Mouse (Mus musculus) forebrain, embryonic 13.5 days (tissue): ENCODE measurements around the gene Mcm3. TPM values are rescaled to one million over a fixed set of nuclear protein-coding genes. Genes with fewer than 3 reads are reported as not detected.
"Not testable (repeated sequence)": the region's sequence is repeated elsewhere in the genome, so short reads cannot be mapped to it uniquely, and the experiment has no call there.

Experiments
- ATAC-seq: fragments of 200-750 bp; cut with Nextera tagmentation; 2 replicates; pipeline ENCODE4 v1.8.0; 2017
- H3K27ac ChIP-seq: fragments of 300-500 bp; sonication (generic); 2 replicates; pipeline ENCODE4 v1.5.1; 2015; ENCODE audit warnings: inconsistent platforms, mild to moderate bottlenecking, moderate library complexity
- H3K27me3 ChIP-seq: fragments of 300-500 bp; sonication (generic); 2 replicates; pipeline ENCODE4 v1.6.1; 2015; ENCODE audit warnings: mild to moderate bottlenecking, inconsistent platforms
- H3K36me3 ChIP-seq: fragments of 300-500 bp; sonication (generic); 2 replicates; pipeline ENCODE4 v1.6.1; 2015; ENCODE audit warnings: mild to moderate bottlenecking, inconsistent platforms; ENCODE audit not compliant: poor library complexity, severe bottlenecking
- H3K4me1 ChIP-seq: fragments of 300-500 bp; sonication (generic); 2 replicates; pipeline ENCODE4 v1.6.1; 2015; ENCODE audit warnings: inconsistent platforms
- H3K4me2 ChIP-seq: fragments of 300-500 bp; sonication (generic); 2 replicates; pipeline ENCODE4 v1.6.1; 2015; ENCODE audit warnings: inconsistent platforms, mild to moderate bottlenecking, moderate library complexity
- H3K4me3 ChIP-seq: fragments of 300-500 bp; sonication (generic); 2 replicates; pipeline ENCODE4 v1.5.1; 2015; ENCODE audit warnings: mild to moderate bottlenecking, inconsistent platforms
- H3K9ac ChIP-seq: fragments of 300-500 bp; sonication (generic); 2 replicates; pipeline ENCODE4 v1.6.1; 2015; ENCODE audit warnings: mild to moderate bottlenecking, inconsistent platforms
- H3K9me3 ChIP-seq: fragments of 300-500 bp; sonication (generic); replicated peaks from 2 replicates; pipeline ENCODE4 v1.6.1; 2016; ENCODE audit warnings: inconsistent platforms
- WGBS: fragments of 180-500 bp; shearing (Covaris S2); methylation state at CpG from one replicate; pipeline ENCODE4 v1.1.7; 2015; 5-methylcytosine and 5-hydroxymethylcytosine counted together
- polyA plus RNA-seq: library from polyadenylated mRNA; unstranded; fragments of >200 nt; fragmentation: Nextera tagmentation; extraction: Ambion mirVana; gene quantifications from 2 replicates; pipeline ENCODE4 v1.2.1, GENCODE M21; 2015

Mcm3 gene
- polyA plus RNA-seq, 1 experiment from 2014 or later = 109 TPM

- 0 out of 2 replicates have a peak, but pooled peaks have one; percentile 20 for ATAC-seq
- WGBS = 91% methylated on average over 2 of the region's 2 CpGs
- Histone ChIP-seq H3K27ac (no peak overlapping the region), H3K4me2 (no peak overlapping the region), H3K27me3 (no peaks in the 10 kb centered on the region), H3K9ac (no peak overlapping the region), H3K4me3 (no peak overlapping the region), H3K36me3 (peaks cover 63% of the 10 kb centered on the region), H3K9me3 (no peaks in the 10 kb centered on the region), H3K4me1 (no peaks in the 10 kb centered on the region)
Measured at GRCm38 (mm10) chr1:20801275-20801674, 18.8 kb downstream of the Mcm3 start.

- Histone ChIP-seq H3K4me1 (no peaks in the 10 kb centered on the region), H3K4me2 (no peak overlapping the region), H3K9me3 (no peaks in the 10 kb centered on the region), H3K27ac (no peak overlapping the region), H3K4me3 (no peak overlapping the region), H3K27me3 (no peaks in the 10 kb centered on the region), H3K36me3 (peaks cover 17% of the 10 kb centered on the region), H3K9ac (no peak overlapping the region)
- 91% methylated on average over 5 of the region's 5 CpGs for WGBS
- ATAC-seq = no peak
Measured at GRCm38 (mm10) chr1:20795178-20795577, 24.9 kb downstream of the Mcm3 start.

- H3K36me3 ChIP-seq = peaks cover 13% of the 10 kb centered on the region
- no peak overlapping the region for H3K9ac ChIP-seq
- H3K4me3 ChIP-seq = no peak overlapping the region
- no peak overlapping the region for H3K4me2 ChIP-seq
- 92% methylated on average over 4 of the region's 4 CpGs for WGBS
- H3K27me3 ChIP-seq = no peaks in the 10 kb centered on the region
- no peaks in the 10 kb centered on the region for H3K9me3 ChIP-seq
- H3K4me1 ChIP-seq = no peaks in the 10 kb centered on the region
- ATAC-seq = no peak
- H3K27ac ChIP-seq = no peak overlapping the region
Measured at GRCm38 (mm10) chr1:20794760-20795159, 25.4 kb downstream of the Mcm3 start.

GRCm38 (mm10) chr1:20791414-20791813, 28.7 kb downstream of the Mcm3 start:
- Histone ChIP-seq H3K9me3 (no peaks in the 10 kb centered on the region), H3K4me3 (no peak overlapping the region), H3K4me1 (0 out of 2 replicates have a peak, but pooled peaks cover 4% of the 10 kb centered on the region), H3K9ac (no peak overlapping the region), H3K36me3 (no peaks in the 10 kb centered on the region), H3K27ac (no peak overlapping the region), H3K27me3 (no peaks in the 10 kb centered on the region), H3K4me2 (no peak overlapping the region)
- WGBS = 75% methylated on average over 7 of the region's 7 CpGs
- ATAC-seq = no peak

- not testable (repeated sequence) for H3K36me3 ChIP-seq, H3K4me2 ChIP-seq, H3K4me1 ChIP-seq, H3K27ac ChIP-seq, ATAC-seq, H3K9me3 ChIP-seq, H3K9ac ChIP-seq, H3K4me3 ChIP-seq, H3K27me3 ChIP-seq
- WGBS = 75% methylated on average over 1 of the region's 1 CpGs
Measured at GRCm38 (mm10) chr1:20790517-20790916, 29.6 kb downstream of the Mcm3 start, which contains the start of gene Il17f. TSS of gene Il17f (minus strand) at chr1:20790617.

- H3K36me3 ChIP-seq = no peaks in the 10 kb centered on the region
- H3K27me3 ChIP-seq = no peaks in the 10 kb centered on the region
- no peak overlapping the region for H3K4me2 ChIP-seq
- H3K27ac ChIP-seq = no peak overlapping the region
- H3K4me1 ChIP-seq = 0 out of 2 replicates have a peak, but pooled peaks cover 4% of the 10 kb centered on the region
- WGBS = 44% methylated on average over 10 of the region's 10 CpGs
- H3K4me3 ChIP-seq = no peak overlapping the region
- no peaks in the 10 kb centered on the region for H3K9me3 ChIP-seq
- no peak overlapping the region for H3K9ac ChIP-seq
- no peak for ATAC-seq
Measured at GRCm38 (mm10) chr1:20788419-20788818, 31.7 kb downstream of the Mcm3 start.

- H3K36me3 ChIP-seq = no peaks in the 10 kb centered on the region
- H3K4me2 ChIP-seq = no peak overlapping the region
- no peak overlapping the region for H3K9ac ChIP-seq
- H3K4me1 ChIP-seq = 0 out of 2 replicates have a peak, but pooled peaks cover 4% of the 10 kb centered on the region
- H3K4me3 ChIP-seq = no peak overlapping the region
- no peaks in the 10 kb centered on the region for H3K27me3 ChIP-seq
- no peaks in the 10 kb centered on the region for H3K9me3 ChIP-seq
- no peak overlapping the region for H3K27ac ChIP-seq
- 62% methylated on average over 8 of the region's 8 CpGs for WGBS
- ATAC-seq = no peak
Measured at GRCm38 (mm10) chr1:20787046-20787445, 33.1 kb downstream of the Mcm3 start.

GRCm38 (mm10) chr1:20778366-20778765, 41.7 kb downstream of the Mcm3 start:
- no peak overlapping the region for H3K4me3 ChIP-seq
- peaks cover 9% of the 10 kb centered on the region; the same call in 1 of the 2 replicates for H3K9me3 ChIP-seq
- H3K27ac ChIP-seq = no peak overlapping the region
- H3K4me2 ChIP-seq = no peak overlapping the region
- H3K9ac ChIP-seq = no peak overlapping the region
- no peaks in the 10 kb centered on the region for H3K4me1 ChIP-seq
- H3K36me3 ChIP-seq = no peaks in the 10 kb centered on the region
- H3K27me3 ChIP-seq = no peaks in the 10 kb centered on the region
- ATAC-seq = no peak
- 83% methylated on average over 2 of the region's 2 CpGs for WGBS

GRCm38 (mm10) chr1:20774026-20774730, 45.9 kb downstream of the Mcm3 start:
- H3K9me3 ChIP-seq = peaks cover 16% of the 10 kb centered on the region; the same call in 1 of the 2 replicates
- H3K4me3 ChIP-seq, H3K36me3 ChIP-seq, H3K27ac ChIP-seq, H3K27me3 ChIP-seq, H3K4me2 ChIP-seq, ATAC-seq, H3K9ac ChIP-seq, H3K4me1 ChIP-seq: not testable (repeated sequence)
- 84% methylated on average over 4 of the region's 4 CpGs for WGBS

- H3K4me1 ChIP-seq = 0 out of 2 replicates have a peak, but pooled peaks cover 3% of the 10 kb centered on the region
- no peaks in the 10 kb centered on the region for H3K27me3 ChIP-seq
- H3K27ac ChIP-seq = no peak overlapping the region
- 87% methylated on average over 6 of the region's 6 CpGs for WGBS
- no peak overlapping the region for H3K4me2 ChIP-seq
- no peaks in the 10 kb centered on the region for H3K9me3 ChIP-seq
- H3K9ac ChIP-seq = no peak overlapping the region
- H3K36me3 ChIP-seq = no peaks in the 10 kb centered on the region
- no peak overlapping the region for H3K4me3 ChIP-seq
- ATAC-seq = no peak
Measured at GRCm38 (mm10) chr1:20766526-20766925, 53.6 kb downstream of the Mcm3 start.

GRCm38 (mm10) chr1:20761411-20761810, 58.7 kb downstream of the Mcm3 start:
- Histone ChIP-seq H3K4me1 (peaks cover 7% of the 10 kb centered on the region; the same call in 1 of the 2 replicates), H3K27me3 (no peaks in the 10 kb centered on the region), H3K4me2 (no peak overlapping the region), H3K9me3 (no peaks in the 10 kb centered on the region), H3K27ac (no peak overlapping the region), H3K36me3 (no peaks in the 10 kb centered on the region), H3K4me3 (no peak overlapping the region), H3K9ac (no peak overlapping the region)
- ATAC-seq = no peak
- WGBS = 28% methylated on average over 4 of the region's 4 CpGs

- peaks cover 7% of the 10 kb centered on the region; the same call in 1 of the 2 replicates for H3K4me1 ChIP-seq
- H3K36me3 ChIP-seq = no peaks in the 10 kb centered on the region
- H3K4me3 ChIP-seq = no peak overlapping the region
- 88% methylated on average over 5 of the region's 5 CpGs for WGBS
- no peak overlapping the region for H3K27ac ChIP-seq
- no peak overlapping the region for H3K9ac ChIP-seq
- H3K27me3 ChIP-seq = no peaks in the 10 kb centered on the region
- no peaks in the 10 kb centered on the region for H3K9me3 ChIP-seq
- no peak overlapping the region for H3K4me2 ChIP-seq
- ATAC-seq = no peak
Measured at GRCm38 (mm10) chr1:20760331-20760730, 59.8 kb downstream of the Mcm3 start.

GRCm38 (mm10) chr1:20759799-20760198, 60.3 kb downstream of the Mcm3 start:
- H3K27me3 ChIP-seq = no peaks in the 10 kb centered on the region
- H3K9ac ChIP-seq = no peak overlapping the region
- H3K9me3 ChIP-seq = no peaks in the 10 kb centered on the region
- H3K27ac ChIP-seq = no peak overlapping the region
- WGBS = 88% methylated on average over 10 of the region's 10 CpGs
- no peak overlapping the region for H3K4me2 ChIP-seq
- no peak for ATAC-seq
- H3K36me3 ChIP-seq = no peaks in the 10 kb centered on the region
- peaks cover 7% of the 10 kb centered on the region; the same call in 1 of the 2 replicates for H3K4me1 ChIP-seq
- H3K4me3 ChIP-seq = no peak overlapping the region
